Mouse (Mus musculus): Measurements from ENCODE around the gene Dbp.

- no peak for TF ChIP-seq GATA1 (IDR thresholded peaks at IDR 0.05; ENCODE audit: low read length)
- TF ChIP-seq TAL1 (IDR thresholded peaks at IDR 0.05; ENCODE audit: low read length), result no peak
Measured at GRCm38 (mm10) chr7:45725713-45726112, 20.8 kb downstream of the Dbp start, which contains the start of gene Spaca4.
